Mouse (Mus musculus) CD4-positive, CD25-positive, alpha-beta regulatory T cell, adult 9 weeks (primary cell): ENCODE results near the gene Gm4884. TPM values are rescaled to one million over a fixed set of nuclear protein-coding genes. Genes with fewer than 3 reads are reported as not detected.

ENCODE experiments used
- polyA plus RNA-seq: library from polyadenylated mRNA; unstranded; fragments of 100-300 nt; shearing (Covaris generic); gene quantifications from one replicate; pipeline ENCODE4 v1.2.1, GENCODE M21; 2017

Gene Gm4884
- not detected for polyA plus RNA-seq

DNA sequence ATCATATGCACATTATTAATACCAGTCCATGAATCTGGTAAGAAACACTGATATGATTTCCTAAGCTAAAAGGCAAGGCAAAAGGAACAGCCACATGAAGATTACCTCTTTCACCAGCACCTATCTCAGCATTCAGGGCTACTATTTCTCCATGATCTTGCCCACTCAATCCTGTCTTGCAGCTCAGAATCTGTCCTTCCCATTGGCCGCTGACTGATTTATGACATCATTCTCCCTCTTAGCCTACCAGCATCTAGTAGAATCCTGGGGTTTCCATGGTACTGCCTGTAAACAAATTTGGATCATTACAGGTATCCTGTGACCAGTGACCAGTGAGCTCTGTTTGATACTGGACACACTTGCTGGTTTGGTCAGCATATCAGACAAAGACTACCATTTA is at the start of gene Gm4884:
Gm4884 (plus strand) TSS at position 301 of the 400 bp plus-strand sequence.

DNA sequence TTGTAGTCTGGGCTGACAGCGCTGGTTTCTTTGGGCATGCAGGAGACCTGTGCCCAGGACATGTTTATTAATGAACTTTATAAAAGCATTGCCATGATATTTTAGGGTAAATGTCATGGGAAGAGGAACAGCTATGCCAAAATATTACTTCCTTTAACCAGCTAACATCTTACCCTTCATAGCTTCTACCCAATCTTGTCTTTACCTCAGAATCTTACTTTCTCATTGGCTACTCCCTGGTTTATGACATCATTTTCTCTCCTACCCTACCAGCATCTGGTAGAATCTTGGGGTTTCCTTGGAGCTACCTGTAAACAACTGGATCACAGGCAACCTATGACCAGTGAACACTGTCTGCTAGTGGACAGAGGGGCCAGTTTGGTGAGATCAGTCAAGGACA is 45.3 kb upstream of the Gm4884 start, which contains the start of gene 4930433I11Rik:
4930433I11Rik (plus strand) TSS at position 301 of the 400 bp plus-strand sequence.

Other genes starting within 250 kb of the Gm4884 start
- not detected for gene Vstm2b, start 134.4 kb upstream of the Gm4884 start, polyA plus RNA-seq
- gene 4930433I11Rik, start 45.2 kb upstream of the Gm4884 start, polyA plus RNA-seq: not detected
- not detected for gene Gm5592, start 121.1 kb downstream of the Gm4884 start, polyA plus RNA-seq